Mouse (Mus musculus) megakaryocyte, adult 5-6 weeks (primary cell): ENCODE results near the gene Aoc3. TPM values are rescaled to one million over a fixed set of nuclear protein-coding genes. Genes with fewer than 3 reads are reported as not detected.
A peak's percentile ranks its signal among the peaks of the same experiment; 100 is the strongest.
"Not testable (repeated sequence)": the region's sequence is repeated elsewhere in the genome, so short reads cannot be mapped to it uniquely, and the experiment has no call there.

Experiments
- ATAC-seq: 2 replicates; pipeline ENCODE4 v1.8.0; 2016; ENCODE audit warnings: mild to moderate bottlenecking, inconsistent platforms; ENCODE audit not compliant: poor library complexity, severe bottlenecking
- total RNA-seq, 2 experiments: library from RNA; stranded (forward) in 1 of 2; stranded (reverse) in 1 of 2; fragments of 153-499, 151-499 nt in 1 of 2; fragments of 221-1000, 200-1000 nt in 1 of 2; gene quantifications; 2 replicates each; pipeline versions ENCODE4 v1.2.3 to v1.2.4; 2015 to 2017

Gene Aoc3
- 0.05 TPM in 1 of 2 replicates, not detected in the other for total RNA-seq (2015)
- total RNA-seq (2017): not detected in 2 replicates

GRCm38 (mm10) chr11:101330371-101330924, at the start of gene Aoc3:
Aoc3 (plus strand) TSS chr11:101330605.
- no peak for ATAC-seq

DNA sequence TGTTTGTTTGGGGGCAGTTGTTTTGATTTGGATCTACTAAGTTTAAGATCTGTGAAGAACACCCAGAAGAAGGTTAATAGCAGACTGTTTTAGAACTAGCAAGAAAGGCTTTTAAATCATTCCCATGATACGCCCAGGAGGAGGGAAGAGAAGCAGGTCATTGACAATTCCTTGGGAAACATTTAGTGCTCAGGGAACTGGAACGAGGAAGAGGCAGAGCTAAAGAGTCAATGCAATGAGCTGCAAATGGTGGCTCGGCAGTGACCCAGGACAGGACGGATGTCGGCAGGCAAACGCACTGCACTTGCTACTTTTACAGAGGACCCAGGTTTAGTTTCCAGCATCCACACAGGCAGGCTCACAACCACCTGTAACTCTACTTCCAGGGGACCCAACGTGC, 49.6 kb upstream of the Aoc3 start:
- no peak for ATAC-seq

GRCm38 (mm10) chr11:101282896-101283295, 47.5 kb upstream of the Aoc3 start:
- no peak for ATAC-seq

DNA sequence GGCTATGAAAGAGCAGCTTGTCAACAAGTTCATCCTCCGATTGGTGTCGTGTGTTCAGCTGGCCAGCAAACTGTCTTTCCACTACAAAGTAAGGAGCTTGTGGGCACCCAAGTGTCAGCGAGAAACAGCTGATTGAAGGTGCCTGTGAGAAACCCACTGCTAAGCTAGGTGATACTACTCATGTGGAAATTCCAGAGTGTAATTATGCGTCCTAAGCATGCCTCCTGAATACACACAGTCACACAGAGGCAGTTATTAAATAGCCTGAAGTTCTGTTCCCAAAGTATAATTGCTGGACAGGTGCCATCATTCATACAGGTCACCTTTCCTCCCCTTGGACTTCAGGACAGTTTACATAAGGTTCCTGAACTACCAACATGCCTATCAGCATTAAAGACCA, 46.6 kb upstream of the Aoc3 start:
- no peak for ATAC-seq

- peak; percentile 73 for ATAC-seq
These were observed 43.1 kb upstream of the Aoc3 start for GRCm38 (mm10) chr11:101287306-101287705.

DNA sequence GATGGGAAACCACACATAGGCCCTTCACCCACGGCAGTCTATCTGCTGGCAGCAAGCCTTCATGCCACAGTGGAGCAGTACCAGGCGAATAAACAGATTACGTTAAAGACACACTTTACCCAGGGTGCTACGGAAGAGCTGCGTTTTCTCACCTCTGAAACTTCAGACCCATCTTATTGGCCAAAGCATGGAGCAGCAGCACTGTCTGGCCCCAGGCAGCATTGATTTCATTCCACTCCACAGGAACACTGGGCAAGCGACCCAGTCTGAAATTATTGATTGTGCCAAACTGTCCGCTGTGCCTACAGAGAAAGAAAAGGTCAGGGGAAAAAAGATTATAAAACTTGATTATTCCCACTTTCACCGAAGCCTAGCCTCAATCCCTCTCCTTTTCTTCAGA, 39.2 kb upstream of the Aoc3 start:
- no peak for ATAC-seq

DNA sequence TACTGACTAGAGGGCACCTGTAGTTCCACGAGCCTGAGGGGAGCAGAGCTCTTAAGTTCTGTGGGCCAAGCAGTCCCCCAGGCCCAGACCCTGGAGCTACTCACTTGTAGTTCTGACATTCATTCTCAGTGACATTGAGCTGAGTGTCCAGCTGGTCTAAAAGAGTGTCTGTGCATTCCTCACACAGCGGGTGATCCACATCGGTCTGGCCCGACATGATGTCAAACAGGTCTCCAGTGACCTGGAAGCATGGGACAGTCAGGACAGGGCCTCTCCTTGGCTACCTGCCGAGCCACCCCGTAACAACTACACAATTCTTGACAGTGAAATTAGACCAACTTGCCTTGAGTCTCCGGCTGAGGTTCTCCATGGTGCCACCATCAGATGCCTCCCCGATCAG, 35.2 kb upstream of the Aoc3 start:
- no peak for ATAC-seq

GRCm38 (mm10) chr11:101300881-101301280, 29.5 kb upstream of the Aoc3 start:
- no peak for ATAC-seq

DNA sequence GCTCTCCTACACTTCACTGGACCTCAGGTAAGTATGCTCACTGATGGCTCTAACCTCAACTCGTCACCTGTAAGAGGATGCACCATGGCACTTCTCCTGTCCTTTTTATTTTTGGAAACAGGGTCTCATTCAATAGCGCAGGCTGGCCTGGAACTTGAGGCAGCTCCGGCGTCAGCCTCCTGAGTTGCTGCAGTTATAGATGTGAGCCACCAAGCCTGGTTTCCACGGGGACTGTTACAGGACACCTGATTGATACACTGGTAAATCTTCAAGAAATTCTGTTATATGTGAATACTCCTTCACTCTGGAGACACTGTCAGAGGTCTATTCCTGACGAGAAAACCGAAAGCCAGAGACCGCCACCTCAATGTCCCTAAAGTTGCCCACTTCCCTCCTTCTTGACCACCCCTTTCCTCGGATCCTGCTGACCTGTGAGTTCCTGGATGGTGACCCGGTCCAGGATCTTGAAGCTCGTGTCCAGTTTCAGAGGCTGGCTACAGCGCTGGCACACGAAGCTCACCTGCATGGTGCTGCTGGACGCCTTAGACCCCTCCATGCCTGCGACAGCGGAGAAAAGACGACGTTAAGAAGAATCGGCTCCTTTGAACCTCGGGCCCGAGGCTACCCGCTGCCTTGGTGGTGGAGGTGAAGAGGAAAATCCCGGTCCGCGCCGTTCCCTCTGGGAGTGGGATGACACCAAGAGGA, 29.0 kb upstream of the Aoc3 start:
- peak; percentile 19 for ATAC-seq

GRCm38 (mm10) chr11:101302004-101302798, 28.2 kb upstream of the Aoc3 start, which contains the start of gene Becn1:
Becn1 (minus strand) TSS chr11:101302286.
- ATAC-seq: peak; percentile 98

DNA sequence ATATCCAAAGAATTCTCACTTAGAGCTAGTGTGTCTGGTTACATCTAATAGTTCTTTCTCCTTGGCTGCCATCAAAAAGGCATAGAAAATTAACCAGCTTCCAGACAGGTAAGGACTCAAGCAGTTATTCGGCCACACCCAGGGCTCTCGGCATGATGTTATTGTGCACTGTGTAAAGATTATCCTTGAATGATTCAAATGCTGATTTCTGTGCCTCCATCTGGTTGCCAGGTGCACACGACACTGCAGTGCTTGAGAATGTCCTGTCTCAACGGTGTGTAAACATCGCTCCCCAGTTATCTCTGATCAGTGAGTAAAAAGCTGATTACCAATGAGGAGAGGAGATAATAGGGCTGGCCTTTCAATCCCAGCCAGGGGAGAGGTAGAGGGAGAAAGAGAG, 22.7 kb upstream of the Aoc3 start:
- no peak for ATAC-seq

DNA sequence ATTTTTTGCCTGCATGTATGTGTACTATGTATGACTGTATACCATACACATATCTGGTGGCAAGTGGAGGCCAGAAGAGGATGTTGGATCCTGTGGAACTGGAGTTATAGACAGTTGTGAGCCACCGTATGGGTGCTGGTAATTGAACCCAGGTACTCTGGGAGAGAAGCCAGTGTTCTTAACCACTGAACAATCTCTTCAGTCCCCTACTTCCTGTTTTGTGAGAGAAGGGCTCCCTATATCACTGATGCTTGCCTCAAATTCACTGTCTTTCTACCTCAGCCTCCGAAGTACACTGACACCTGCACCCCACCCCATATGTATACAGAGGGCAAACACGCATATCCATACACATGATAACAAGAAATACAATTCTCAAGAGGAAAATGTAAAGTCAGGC, 19.3 kb upstream of the Aoc3 start:
- ATAC-seq: no peak

- no peak for ATAC-seq
These were observed 18.3 kb upstream of the Aoc3 start for GRCm38 (mm10) chr11:101312150-101312549.

DNA sequence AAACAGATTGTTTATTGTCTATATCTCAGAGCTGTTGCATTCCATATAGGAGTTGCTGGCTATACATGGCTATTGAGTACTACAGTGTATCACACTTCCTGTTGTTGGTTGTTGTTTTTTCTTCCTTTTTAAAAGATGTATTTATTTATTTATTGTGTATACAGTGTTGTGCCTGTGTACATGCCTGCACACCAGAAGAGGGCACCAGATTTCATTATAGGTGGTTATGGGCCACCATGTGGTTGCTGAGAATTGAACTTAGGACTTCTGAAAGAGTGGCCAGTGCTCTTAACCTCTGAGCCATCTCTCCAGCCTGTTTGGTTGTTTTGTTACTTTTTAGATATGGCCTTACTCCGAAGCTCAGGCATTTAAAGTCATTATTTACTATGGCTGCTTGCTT, 15.8 kb upstream of the Aoc3 start:
- ATAC-seq: no peak

- ATAC-seq: no peak
These were observed 15.2 kb upstream of the Aoc3 start for GRCm38 (mm10) chr11:101315082-101315650.

- peak; percentile 92 for ATAC-seq
These were observed 14.5 kb upstream of the Aoc3 start, which contains the start of gene Psme3 for GRCm38 (mm10) chr11:101315665-101316500. Psme3 (plus strand) TSS chr11:101316213.

DNA sequence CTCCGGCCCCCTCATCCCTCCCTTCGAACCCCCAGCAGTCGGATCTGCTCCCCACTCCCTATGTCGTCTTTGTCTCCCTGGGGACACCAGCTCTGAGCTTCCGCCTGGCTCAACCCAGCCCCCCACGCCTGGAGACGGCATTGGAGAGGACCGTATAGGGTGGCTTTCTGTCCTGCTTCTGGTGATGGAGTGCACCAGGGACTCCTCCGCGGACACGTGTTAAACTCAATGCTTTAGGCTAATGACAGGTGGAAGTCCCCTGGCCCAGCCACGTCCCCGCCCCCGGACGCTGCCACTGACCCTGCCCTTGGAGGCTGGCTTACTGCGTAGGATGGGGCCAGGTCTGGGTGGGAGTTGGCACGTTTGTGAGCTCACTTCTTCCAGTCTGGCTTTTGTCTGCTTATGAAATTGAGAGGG, 13.9 kb upstream of the Aoc3 start:
- ATAC-seq: peak; percentile 23

- ATAC-seq: peak; percentile 51
These were observed 6.8 kb upstream of the Aoc3 start for GRCm38 (mm10) chr11:101323609-101324008.

DNA sequence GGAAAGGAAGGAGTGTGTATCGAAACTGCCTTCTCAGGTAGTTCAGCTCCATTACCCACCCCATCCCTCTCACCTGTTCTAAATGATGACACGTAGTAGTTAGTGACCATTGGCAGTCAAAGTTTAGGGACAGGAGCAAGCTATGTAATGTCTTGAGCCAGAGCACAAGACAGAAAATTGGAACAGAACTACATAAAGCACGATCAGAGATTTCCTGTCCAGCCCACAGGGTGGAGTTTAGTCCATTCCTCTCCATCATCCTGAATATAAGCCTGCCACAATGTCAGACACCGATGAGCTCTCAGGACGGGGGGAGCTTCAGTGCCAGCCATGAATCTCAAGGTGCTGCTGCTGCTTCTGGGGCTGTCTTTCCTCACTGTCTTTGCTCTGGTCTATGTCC, 5.6 kb upstream of the Aoc3 start, which contains the start of gene Aoc2:
Gene Aoc2 (plus strand): TSS at position 301 of the 400 bp plus-strand sequence.
- ATAC-seq: no peak

DNA sequence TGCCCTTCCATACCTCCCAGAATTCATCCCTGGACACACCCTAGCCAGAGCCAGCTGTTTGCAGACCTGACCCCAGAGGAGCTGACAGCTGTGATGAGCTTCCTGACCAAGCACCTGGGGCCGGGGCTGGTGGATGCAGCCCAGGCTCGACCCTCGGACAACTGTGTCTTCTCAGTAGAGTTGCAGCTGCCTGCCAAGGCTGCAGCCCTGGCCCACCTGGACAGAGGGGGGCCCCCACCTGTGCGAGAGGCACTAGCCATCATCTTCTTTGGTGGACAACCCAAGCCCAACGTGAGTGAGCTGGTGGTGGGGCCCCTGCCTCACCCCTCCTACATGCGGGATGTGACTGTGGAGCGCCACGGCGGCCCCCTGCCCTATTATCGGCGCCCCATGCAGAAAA, 5.2 kb upstream of the Aoc3 start:
- ATAC-seq: not testable (repeated sequence)
